Mouse (Mus musculus) embryonic facial prominence, embryonic 12.5 days (tissue): ENCODE data around the gene Trem3. TPM values are rescaled to one million over a fixed set of nuclear protein-coding genes. Genes with fewer than 3 reads are reported as not detected.

Experiments used
- ATAC-seq: fragments of 200-750 bp; cut with Nextera tagmentation; 2 replicates; pipeline ENCODE4 v1.8.0; 2017; ENCODE audit not compliant: insufficient number of reproducible peaks, insufficient read depth, low FRiP score, low TSS enrichment
- H3K27ac ChIP-seq: fragments of 300-500 bp; sonication (generic); 2 replicates; pipeline ENCODE4 v1.5.1; 2016; ENCODE audit warnings: mild to moderate bottlenecking
- H3K27me3 ChIP-seq: fragments of 300-500 bp; sonication (generic); 2 replicates; pipeline ENCODE4 v1.6.1; 2016; ENCODE audit warnings: mild to moderate bottlenecking, moderate library complexity
- H3K36me3 ChIP-seq: fragments of 300-500 bp; sonication (generic); 2 replicates; pipeline ENCODE4 v1.6.1; 2016; ENCODE audit warnings: mild to moderate bottlenecking
- H3K4me1 ChIP-seq: fragments of 300-500 bp; sonication (generic); 2 replicates; pipeline ENCODE4 v1.6.1; 2016
- H3K4me2 ChIP-seq: fragments of 300-500 bp; sonication (generic); replicated peaks from 2 replicates; pipeline ENCODE4 v1.6.1; 2016; ENCODE audit warnings: mild to moderate bottlenecking, moderate library complexity
- H3K4me3 ChIP-seq: fragments of 300-500 bp; sonication (generic); 2 replicates; pipeline ENCODE4 v1.5.1; 2016; ENCODE audit warnings: mild to moderate bottlenecking
- H3K9ac ChIP-seq: fragments of 300-500 bp; sonication (generic); 2 replicates; pipeline ENCODE4 v1.6.1; 2016; ENCODE audit warnings: mild to moderate bottlenecking, moderate library complexity
- H3K9me3 ChIP-seq: fragments of 300-500 bp; sonication (generic); 2 replicates; pipeline ENCODE4 v1.6.1; 2016; ENCODE audit warnings: mild to moderate bottlenecking, moderate library complexity
- WGBS: fragments of 180-500 bp; shearing (Covaris S2); methylation state at CpG from one replicate; pipeline ENCODE4 v1.1.7; 2016; 5-methylcytosine and 5-hydroxymethylcytosine counted together
- polyA plus RNA-seq: library from polyadenylated mRNA; unstranded; fragments of >200 nt; fragmentation: Nextera tagmentation; extraction: Ambion mirVana; gene quantifications from 2 replicates; pipeline ENCODE4 v1.2.1, GENCODE M21; 2016

The Trem3 gene
- polyA plus RNA-seq, 1 experiment from 2014 or later, result not detected

DNA sequence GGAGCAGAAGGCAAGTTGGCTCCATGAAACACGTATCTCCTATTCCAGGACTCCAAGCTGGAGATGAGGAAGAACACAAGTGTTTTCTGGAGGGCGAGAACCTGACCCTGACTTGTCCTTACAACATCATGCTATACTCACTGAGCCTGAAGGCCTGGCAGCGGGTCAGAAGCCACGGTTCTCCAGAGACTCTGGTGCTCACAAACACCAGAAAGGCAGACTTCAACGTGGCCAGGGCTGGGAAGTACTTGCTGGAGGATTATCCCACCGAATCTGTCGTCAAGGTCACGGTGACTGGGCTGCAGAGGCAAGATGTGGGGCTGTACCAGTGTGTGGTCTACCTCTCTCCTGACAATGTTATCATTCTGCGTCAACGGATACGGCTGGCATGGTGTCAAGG is 1.9 kb downstream of the Trem3 start:
- Histone ChIP-seq H3K4me3 (no peak overlapping the region), H3K36me3 (no peaks in the 10 kb centered on the region)
- WGBS, result 81% methylated on average over 11 of the region's 11 CpGs

DNA sequence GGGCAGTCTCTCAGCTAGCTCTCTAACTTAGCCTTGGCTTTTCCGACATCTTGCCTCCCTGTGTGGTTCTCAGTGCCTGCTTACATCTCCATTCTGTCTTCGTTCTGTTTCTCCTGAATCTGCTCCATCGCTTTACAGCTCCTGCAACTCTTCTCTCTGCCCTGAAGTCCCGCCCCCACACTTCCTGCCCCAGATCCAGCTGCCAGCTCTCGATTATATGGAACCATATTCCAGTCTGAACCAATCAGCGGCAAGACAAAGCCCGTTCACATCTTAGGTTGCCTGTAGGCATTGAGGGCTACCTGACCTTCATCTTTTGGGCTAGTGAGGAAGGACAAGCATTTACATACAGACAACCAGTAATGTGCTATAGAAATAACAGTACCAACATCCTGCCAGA is 3.1 kb downstream of the Trem3 start:
- no peaks in the 10 kb centered on the region for H3K27me3 ChIP-seq
- ATAC-seq, result no peak
- no peak overlapping the region for H3K27ac ChIP-seq
- no peak overlapping the region for H3K4me2 ChIP-seq
- no peak overlapping the region for H3K9ac ChIP-seq
- WGBS, result 90% methylated on average over 7 of the region's 7 CpGs
- H3K36me3 ChIP-seq, result no peaks in the 10 kb centered on the region
- no peaks in the 10 kb centered on the region for H3K9me3 ChIP-seq
- H3K4me3 ChIP-seq, result no peak overlapping the region
- no peaks in the 10 kb centered on the region for H3K4me1 ChIP-seq

More for the DNA sequence above, 1.9 kb downstream of the Trem3 start:
- Histone ChIP-seq H3K27ac (no peak overlapping the region), H3K4me1 (no peaks in the 10 kb centered on the region), H3K9me3 (no peaks in the 10 kb centered on the region), H3K27me3 (no peaks in the 10 kb centered on the region), H3K9ac (no peak overlapping the region), H3K4me2 (no peak overlapping the region)
- ATAC-seq, result no peak

DNA sequence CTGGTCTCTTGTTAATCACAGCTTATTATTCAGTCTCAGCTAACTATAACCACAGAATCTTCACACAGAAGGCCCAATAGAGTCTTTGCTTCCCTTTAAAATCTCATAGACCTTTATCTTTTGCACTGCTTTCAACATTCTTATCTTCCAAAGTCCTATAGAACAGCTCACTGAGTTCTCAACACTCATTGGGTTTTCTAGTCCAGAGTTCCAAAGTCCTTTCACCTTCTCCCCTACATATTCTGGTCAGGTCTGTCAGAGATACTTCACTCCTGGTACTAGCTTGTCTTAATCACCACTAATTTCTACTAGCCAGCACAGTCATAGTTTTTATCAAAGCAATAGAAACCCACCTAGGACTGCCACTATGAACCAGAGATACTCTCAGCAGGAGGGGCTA is 9.0 kb downstream of the Trem3 start:
- no peaks in the 10 kb centered on the region; the same call in 1 of the 2 replicates for H3K9me3 ChIP-seq
- no peak overlapping the region for H3K9ac ChIP-seq
- H3K4me1 ChIP-seq, result no peaks in the 10 kb centered on the region
- H3K36me3 ChIP-seq, result no peaks in the 10 kb centered on the region
- H3K4me3 ChIP-seq, result no peak overlapping the region
- no peaks in the 10 kb centered on the region for H3K27me3 ChIP-seq
- H3K4me2 ChIP-seq, result no peak overlapping the region
- no peak for ATAC-seq
- no peak overlapping the region for H3K27ac ChIP-seq

DNA sequence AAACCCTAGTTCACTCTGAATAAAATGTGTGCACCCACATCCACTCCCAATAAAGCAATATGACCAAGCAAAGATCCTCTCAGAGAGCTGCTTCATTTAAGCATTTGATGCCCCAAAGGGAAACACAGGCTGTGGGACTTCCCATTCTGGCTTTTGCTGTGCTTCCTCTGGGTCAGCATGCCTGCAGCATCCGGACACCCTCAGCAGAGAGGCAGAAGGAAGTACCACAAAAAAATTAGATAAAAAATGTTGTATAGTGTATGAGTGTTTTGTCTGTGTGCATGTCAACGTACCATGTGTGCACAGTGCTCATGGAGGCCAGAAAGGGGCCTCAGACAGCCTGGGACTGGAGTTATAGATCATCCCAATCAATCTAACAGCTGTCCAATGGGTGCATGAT is 14.3 kb downstream of the Trem3 start:
- no peaks in the 10 kb centered on the region for H3K27me3 ChIP-seq
- WGBS, result 87% methylated on average over 2 of the region's 2 CpGs
- no peak overlapping the region for H3K4me3 ChIP-seq
- no peaks in the 10 kb centered on the region for H3K4me1 ChIP-seq
- H3K9ac ChIP-seq, result no peak overlapping the region
- no peak for ATAC-seq
- no peaks in the 10 kb centered on the region; the same call in 1 of the 2 replicates for H3K9me3 ChIP-seq
- H3K4me2 ChIP-seq, result no peak overlapping the region
- H3K36me3 ChIP-seq, result no peaks in the 10 kb centered on the region
- no peak overlapping the region for H3K27ac ChIP-seq

DNA sequence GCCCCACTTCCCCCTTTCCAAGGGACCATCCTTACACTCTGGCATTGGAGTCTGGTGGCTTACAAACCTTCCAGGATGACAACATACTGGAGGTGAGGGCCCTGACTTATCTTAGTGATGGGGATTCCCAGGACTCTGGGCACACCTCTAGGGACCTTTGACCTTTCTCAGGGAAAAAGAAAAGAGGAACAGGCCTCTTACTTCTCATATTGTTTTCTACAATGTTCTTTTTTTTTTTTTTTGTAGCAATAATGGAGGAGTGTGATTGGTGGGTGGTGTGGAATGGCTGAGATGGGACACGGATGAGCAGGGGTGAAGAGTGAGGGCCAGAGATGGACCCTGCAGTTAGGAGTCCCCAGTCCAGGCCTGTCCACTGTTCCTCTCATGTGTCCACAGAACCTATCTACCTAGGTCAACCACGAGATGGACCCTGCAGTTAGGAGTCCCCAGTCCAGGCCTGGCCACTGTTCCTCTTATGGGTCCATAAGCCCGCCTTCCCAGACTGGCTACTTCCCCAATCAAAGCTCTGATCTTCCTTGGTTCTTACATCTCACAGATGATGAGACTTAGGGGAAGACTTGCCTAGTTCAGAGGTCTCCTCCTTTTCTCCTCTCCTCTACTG is 16.3 kb downstream of the Trem3 start, which contains the start of gene Treml4:
TSS of gene Treml4 (plus strand) at position 555 of the 622 bp plus-strand sequence.
- no peaks in the 10 kb centered on the region for H3K27me3 ChIP-seq
- no peaks in the 10 kb centered on the region for H3K36me3 ChIP-seq
- H3K9me3 ChIP-seq, result no peaks in the 10 kb centered on the region; the same call in 1 of the 2 replicates
- no peak within 1 kb of the TSS for H3K4me3 ChIP-seq
- no peak within 1 kb of the TSS for H3K9ac ChIP-seq
- no peak within 1 kb of the TSS for H3K4me2 ChIP-seq
- H3K27ac ChIP-seq, result no peak within 1 kb of the TSS
- ATAC-seq, result no peak
- 81% methylated on average over 3 of the region's 3 CpGs for WGBS
- H3K4me1 ChIP-seq, result no peaks in the 10 kb centered on the region

DNA sequence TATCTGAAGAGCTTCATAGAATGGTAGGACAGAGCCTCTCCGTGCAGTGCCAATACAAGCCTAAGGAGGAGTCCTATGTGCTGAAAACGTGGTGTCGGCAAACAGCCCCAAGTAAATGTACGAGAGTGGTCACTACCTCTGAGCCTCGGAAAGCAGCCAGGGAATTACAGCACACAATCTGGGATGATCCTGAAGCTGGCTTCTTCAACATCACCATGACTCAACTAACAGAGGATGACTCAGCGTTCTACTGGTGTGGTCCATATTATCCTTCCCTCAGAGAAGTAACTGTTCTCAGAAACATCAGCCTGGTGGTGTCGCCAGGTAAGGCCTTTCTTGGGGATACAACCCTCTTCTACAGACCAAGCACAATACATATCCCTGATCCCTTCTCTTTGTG is 17.1 kb downstream of the Trem3 start:
- no peak overlapping the region for H3K4me2 ChIP-seq
- WGBS, result 88% methylated on average over 7 of the region's 7 CpGs
- no peak for ATAC-seq
- no peak overlapping the region for H3K27ac ChIP-seq
- H3K4me1 ChIP-seq, result no peaks in the 10 kb centered on the region
- H3K27me3 ChIP-seq, result no peaks in the 10 kb centered on the region
- no peak overlapping the region for H3K4me3 ChIP-seq
- no peak overlapping the region for H3K9ac ChIP-seq
- H3K9me3 ChIP-seq, result no peaks in the 10 kb centered on the region
- no peaks in the 10 kb centered on the region for H3K36me3 ChIP-seq

DNA sequence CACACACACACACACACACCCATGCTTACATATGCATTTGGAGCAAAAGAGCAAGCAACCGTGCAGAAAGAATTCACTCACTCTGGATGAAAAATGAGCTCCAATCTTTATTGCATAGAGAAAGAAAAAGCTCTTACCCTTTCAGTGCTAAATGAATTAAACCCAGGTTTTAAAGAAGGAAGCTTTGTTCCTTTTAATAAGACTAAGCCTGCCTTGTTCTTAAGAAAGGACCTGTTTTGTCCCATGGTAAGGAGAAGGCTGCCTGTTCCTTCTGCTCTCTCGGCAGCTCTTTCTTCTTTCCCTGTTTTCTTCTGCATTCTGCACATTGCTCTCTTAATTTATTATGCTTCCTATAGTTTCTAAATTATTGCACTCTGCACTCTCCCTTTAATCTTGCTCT is 18.6 kb downstream of the Trem3 start:
- Histone ChIP-seq H3K4me3 (no peak overlapping the region), H3K36me3 (no peaks in the 10 kb centered on the region), H3K4me1 (no peaks in the 10 kb centered on the region), H3K27ac (no peak overlapping the region), H3K27me3 (no peaks in the 10 kb centered on the region), H3K9ac (no peak overlapping the region), H3K4me2 (no peak overlapping the region), H3K9me3 (no peaks in the 10 kb centered on the region)
- no peak for ATAC-seq
- WGBS, result 34% methylated on average over 2 of the region's 2 CpGs

DNA sequence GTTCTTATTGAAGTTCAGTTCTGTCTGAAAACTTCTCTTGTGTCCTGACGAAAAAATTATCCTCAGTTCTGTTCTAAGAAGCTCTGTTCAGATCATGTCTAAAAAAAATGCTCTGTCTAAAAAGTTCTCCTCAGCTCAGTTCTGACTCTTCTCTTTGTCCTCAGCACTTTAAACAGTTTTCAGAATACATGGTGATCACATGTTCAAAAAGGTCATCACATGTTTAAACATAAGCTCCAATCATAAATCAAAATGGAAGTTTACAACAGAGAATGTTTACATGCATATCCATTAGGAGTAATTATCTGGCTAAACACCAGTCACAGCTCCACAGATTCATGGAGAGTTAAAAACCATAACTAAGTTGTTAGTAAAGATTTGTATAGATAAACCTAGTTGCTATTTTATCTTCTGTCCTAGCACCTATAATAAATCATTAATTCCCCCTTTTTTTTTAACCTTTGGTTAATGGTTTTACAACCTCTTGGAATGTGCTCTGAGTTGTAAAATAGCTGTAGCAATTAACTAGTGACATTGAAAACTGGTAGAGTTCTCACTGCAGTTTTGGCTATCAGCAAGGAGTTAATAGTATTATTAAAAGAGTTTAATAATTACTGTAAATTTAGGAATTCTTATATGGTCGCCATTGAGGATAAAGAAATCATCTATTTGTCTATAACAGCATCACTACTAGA is 19.2 kb downstream of the Trem3 start:
- Histone ChIP-seq H3K4me2 (no peak overlapping the region), H3K4me3 (no peak overlapping the region), H3K27ac (no peak overlapping the region), H3K36me3 (no peaks in the 10 kb centered on the region), H3K9ac (no peak overlapping the region), H3K4me1 (no peaks in the 10 kb centered on the region), H3K27me3 (no peaks in the 10 kb centered on the region), H3K9me3 (no peaks in the 10 kb centered on the region)
- WGBS, result 54% methylated on average over 2 of the region's 2 CpGs
- ATAC-seq, result no peak

DNA sequence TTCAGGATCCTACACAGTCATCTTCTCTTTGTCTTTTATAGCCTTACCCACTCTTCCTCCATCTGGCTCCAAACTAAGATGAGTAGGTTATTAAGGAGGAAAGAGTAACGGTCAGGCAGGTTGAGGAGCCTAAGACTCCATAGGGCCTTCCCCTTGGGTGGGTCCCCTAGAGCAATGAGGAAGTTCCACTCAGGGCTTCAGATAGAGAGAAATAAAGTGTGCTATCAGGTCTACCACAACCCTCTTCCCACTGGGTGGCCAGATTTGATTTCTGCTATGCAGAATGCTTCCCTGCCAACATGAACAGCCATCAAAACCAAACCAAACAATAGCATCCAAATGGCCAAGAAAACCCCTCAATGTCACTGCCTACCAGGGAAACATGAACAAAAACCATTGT is 20.0 kb downstream of the Trem3 start:
- Histone ChIP-seq H3K27me3 (no peaks in the 10 kb centered on the region), H3K36me3 (no peaks in the 10 kb centered on the region), H3K4me1 (no peaks in the 10 kb centered on the region), H3K27ac (no peak overlapping the region), H3K4me2 (no peak overlapping the region), H3K9me3 (no peaks in the 10 kb centered on the region), H3K9ac (no peak overlapping the region), H3K4me3 (no peak overlapping the region)
- ATAC-seq, result no peak
- WGBS, result 81% methylated on average over 1 of the region's 1 CpGs

DNA sequence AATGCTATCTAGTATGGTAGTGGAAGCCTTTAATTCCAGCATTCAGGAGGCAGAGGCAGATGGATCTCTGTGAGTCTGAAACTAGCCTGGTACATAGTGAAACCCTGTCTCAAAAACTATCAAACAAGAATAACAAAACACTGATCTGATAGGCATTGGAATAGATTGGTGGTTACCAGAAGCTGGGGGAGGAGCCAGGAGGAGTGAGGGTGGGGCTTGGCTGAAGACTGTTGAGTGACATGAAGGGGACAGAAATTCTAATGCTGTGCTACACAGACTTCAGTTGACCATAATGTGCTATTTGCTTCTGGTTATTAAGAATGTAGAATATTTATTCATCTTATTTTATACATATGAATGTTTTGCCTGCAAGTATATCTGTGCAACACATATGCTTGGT is 20.7 kb downstream of the Trem3 start:
- ATAC-seq, result no peak
- H3K9ac ChIP-seq, result no peak overlapping the region

DNA sequence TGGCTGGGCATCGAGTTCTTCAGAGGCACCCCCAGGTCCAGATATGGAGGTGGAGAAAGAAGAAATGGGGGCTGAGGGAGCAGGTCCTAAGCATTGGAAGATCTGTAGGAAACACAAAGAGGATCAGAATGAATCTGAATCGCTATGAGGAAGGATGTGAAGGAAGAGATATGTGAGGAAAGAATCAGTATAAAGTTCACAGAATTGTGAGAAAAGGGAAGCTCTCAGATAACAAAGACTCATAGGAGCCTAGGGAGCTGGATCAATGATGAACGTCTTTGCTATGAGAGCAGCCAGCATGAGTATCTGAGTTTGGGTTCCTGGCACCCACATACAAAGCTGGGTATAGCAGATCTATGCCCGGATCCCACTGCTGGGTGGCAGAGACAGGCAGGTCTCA is 22.3 kb downstream of the Trem3 start:
- Histone ChIP-seq H3K9me3 (no peaks in the 10 kb centered on the region), H3K4me1 (no peaks in the 10 kb centered on the region), H3K4me2 (no peak overlapping the region), H3K27ac (no peak overlapping the region), H3K4me3 (no peak overlapping the region), H3K9ac (no peak overlapping the region), H3K27me3 (no peaks in the 10 kb centered on the region), H3K36me3 (no peaks in the 10 kb centered on the region)
- 71% methylated on average over 4 of the region's 4 CpGs for WGBS
- no peak for ATAC-seq

More for the DNA sequence above, 20.7 kb downstream of the Trem3 start:
- Histone ChIP-seq H3K9me3 (no peaks in the 10 kb centered on the region), H3K4me1 (no peaks in the 10 kb centered on the region), H3K27me3 (no peaks in the 10 kb centered on the region), H3K36me3 (no peaks in the 10 kb centered on the region), H3K4me3 (no peak overlapping the region), H3K27ac (no peak overlapping the region), H3K4me2 (no peak overlapping the region)

DNA sequence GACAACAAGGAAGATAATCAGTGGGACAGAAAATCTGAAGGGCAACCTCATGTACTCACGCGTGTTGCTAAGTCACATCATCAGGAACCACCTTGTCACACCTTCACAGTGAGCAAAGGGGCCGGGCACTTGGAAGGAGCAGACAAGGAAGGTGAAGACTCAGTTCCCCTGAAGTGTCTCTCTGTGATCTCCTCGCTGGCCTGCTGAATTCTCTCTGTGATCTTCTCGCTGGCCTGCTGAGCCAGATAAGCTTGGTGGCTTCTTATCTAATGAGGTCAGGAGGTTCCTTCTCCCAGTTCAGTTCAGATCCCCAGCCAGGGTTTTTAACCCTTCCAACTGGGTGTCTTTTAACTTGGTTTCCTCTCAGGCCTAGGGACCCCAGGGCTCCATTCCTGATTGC is 24.6 kb downstream of the Trem3 start:
- no peak for ATAC-seq
- H3K9me3 ChIP-seq, result no peaks in the 10 kb centered on the region
- no peak overlapping the region for H3K4me2 ChIP-seq
- 81% methylated on average over 5 of the region's 5 CpGs for WGBS
- H3K27me3 ChIP-seq, result no peaks in the 10 kb centered on the region
- H3K4me1 ChIP-seq, result no peaks in the 10 kb centered on the region
- no peak overlapping the region for H3K27ac ChIP-seq
- H3K4me3 ChIP-seq, result no peak overlapping the region
- H3K36me3 ChIP-seq, result no peaks in the 10 kb centered on the region
- no peak overlapping the region for H3K9ac ChIP-seq
